Mouse (Mus musculus): ENCODE results near the gene Cyb5r2.

Gene Cyb5r2

GRCm38 (mm10) chr7:107757308-107758151, at the start of gene Cyb5r2:
Gene Cyb5r2 (minus strand): TSS chr7:107758032.
- no peak for DNase-seq (ENCODE audit: extremely low read depth, low read depth)

- DNase-seq (ENCODE audit: extremely low read depth, low read depth), result no peak
These were observed 44.3 kb upstream of the Cyb5r2 start for GRCm38 (mm10) chr7:107802138-107802537.

GRCm38 (mm10) chr7:107801108-107801507, 43.3 kb upstream of the Cyb5r2 start, which contains the start of gene Ovch2:
Gene Ovch2 (minus strand): TSS chr7:107801208.
- DNase-seq (ENCODE audit: extremely low read depth, low read depth), result no peak

GRCm38 (mm10) chr7:107796500-107796899, 38.7 kb upstream of the Cyb5r2 start:
- DNase-seq (ENCODE audit: extremely low read depth, low read depth), result no peak

GRCm38 (mm10) chr7:107787977-107788620, 30.3 kb upstream of the Cyb5r2 start:
- DNase-seq (ENCODE audit: extremely low read depth, low read depth), result no peak

- no peak for DNase-seq (ENCODE audit: extremely low read depth, low read depth)
These were observed 21.8 kb upstream of the Cyb5r2 start for GRCm38 (mm10) chr7:107779611-107780010.

GRCm38 (mm10) chr7:107778216-107778615, 20.4 kb upstream of the Cyb5r2 start:
- DNase-seq (ENCODE audit: extremely low read depth, low read depth), result no peak

GRCm38 (mm10) chr7:107770812-107771211, 13.0 kb upstream of the Cyb5r2 start:
- no peak for DNase-seq (ENCODE audit: extremely low read depth, low read depth)

- no peak for DNase-seq (ENCODE audit: extremely low read depth, low read depth)
These were observed 1.1 kb downstream of the Cyb5r2 start for GRCm38 (mm10) chr7:107756748-107757147.

- no peak for DNase-seq (ENCODE audit: extremely low read depth, low read depth)
These were observed 1.9 kb downstream of the Cyb5r2 start for GRCm38 (mm10) chr7:107755905-107756304.

- DNase-seq (ENCODE audit: extremely low read depth, low read depth), result no peak
These were observed 5.8 kb downstream of the Cyb5r2 start for GRCm38 (mm10) chr7:107752031-107752520.

GRCm38 (mm10) chr7:107749721-107750120, 8.1 kb downstream of the Cyb5r2 start:
- no peak for DNase-seq (ENCODE audit: extremely low read depth, low read depth)

GRCm38 (mm10) chr7:107749270-107749669, 8.6 kb downstream of the Cyb5r2 start:
- no peak for DNase-seq (ENCODE audit: extremely low read depth, low read depth)

GRCm38 (mm10) chr7:107747954-107748353, 9.9 kb downstream of the Cyb5r2 start:
- DNase-seq (ENCODE audit: extremely low read depth, low read depth), result no peak

GRCm38 (mm10) chr7:107747476-107747875, 10.4 kb downstream of the Cyb5r2 start:
- DNase-seq (ENCODE audit: extremely low read depth, low read depth), result no peak

GRCm38 (mm10) chr7:107746036-107746435, 11.8 kb downstream of the Cyb5r2 start:
- DNase-seq (ENCODE audit: extremely low read depth, low read depth), result no peak

- DNase-seq (ENCODE audit: extremely low read depth, low read depth), result no peak
These were observed 12.7 kb downstream of the Cyb5r2 start for GRCm38 (mm10) chr7:107745111-107745510.

GRCm38 (mm10) chr7:107744454-107744853, 13.4 kb downstream of the Cyb5r2 start:
- DNase-seq (ENCODE audit: extremely low read depth, low read depth), result no peak

- no peak for DNase-seq (ENCODE audit: extremely low read depth, low read depth)
These were observed 14.8 kb downstream of the Cyb5r2 start for GRCm38 (mm10) chr7:107742963-107743465.

GRCm38 (mm10) chr7:107738726-107739125, 19.1 kb downstream of the Cyb5r2 start:
- DNase-seq (ENCODE audit: extremely low read depth, low read depth), result no peak

- no peak for DNase-seq (ENCODE audit: extremely low read depth, low read depth)
These were observed 24.7 kb downstream of the Cyb5r2 start for GRCm38 (mm10) chr7:107733162-107733561.

GRCm38 (mm10) chr7:107730587-107730986, 27.2 kb downstream of the Cyb5r2 start:
- DNase-seq (ENCODE audit: extremely low read depth, low read depth), result no peak

Measured in MEL-GATA-1-ER (cell line).